Mouse (Mus musculus) retina, postnatal 7 days (tissue): ENCODE measurements around the gene Kazald1.

Source experiments
- DNase-seq: peaks from one replicate; pipeline ENCODE4 v3.0.0-alpha.2; 2012; ENCODE audit warnings: low read depth, low spot score

Kazald1 gene

DNA sequence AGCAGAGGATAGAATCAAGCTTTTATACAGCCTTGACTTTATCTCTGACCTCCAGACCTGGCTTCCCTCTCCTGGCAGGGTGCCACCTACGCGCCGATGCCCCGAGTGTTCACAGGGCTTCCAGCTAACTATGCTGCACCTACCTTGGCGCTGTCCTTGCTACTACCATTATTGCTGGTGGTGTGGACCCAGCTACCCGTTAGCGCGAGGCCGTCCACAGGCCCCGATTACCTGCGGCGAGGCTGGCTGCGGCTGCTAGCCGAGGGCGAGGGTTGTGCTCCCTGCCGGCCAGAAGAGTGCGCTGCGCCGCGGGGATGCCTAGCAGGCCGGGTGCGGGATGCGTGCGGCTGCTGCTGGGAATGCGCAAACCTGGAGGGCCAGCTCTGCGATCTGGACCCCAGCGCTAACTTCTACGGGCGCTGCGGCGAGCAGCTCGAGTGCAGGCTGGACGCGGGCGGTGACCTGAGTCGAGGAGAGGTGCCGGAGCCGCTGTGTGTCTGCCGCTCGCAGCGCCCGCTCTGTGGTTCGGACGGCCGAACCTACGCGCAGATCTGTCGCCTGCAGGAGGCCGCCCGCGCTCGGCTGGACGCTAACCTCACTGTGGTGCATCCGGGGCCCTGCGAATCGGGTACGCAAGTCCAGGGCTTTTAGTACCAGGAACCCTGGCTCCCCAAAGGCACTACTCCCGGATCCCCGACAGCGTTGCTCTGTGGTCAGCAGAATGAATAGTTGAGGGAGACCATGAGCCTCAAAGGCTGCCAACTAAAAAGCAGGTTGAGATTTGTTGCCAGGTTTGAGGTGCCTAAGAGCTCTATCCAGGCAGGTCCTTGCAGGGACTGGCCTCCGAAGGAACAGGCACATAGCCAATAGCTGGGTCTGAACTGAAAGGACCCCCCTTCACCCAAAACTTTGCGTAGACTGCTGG is 1.8 kb downstream of the Kazald1 start:
- no peak for DNase-seq

DNA sequence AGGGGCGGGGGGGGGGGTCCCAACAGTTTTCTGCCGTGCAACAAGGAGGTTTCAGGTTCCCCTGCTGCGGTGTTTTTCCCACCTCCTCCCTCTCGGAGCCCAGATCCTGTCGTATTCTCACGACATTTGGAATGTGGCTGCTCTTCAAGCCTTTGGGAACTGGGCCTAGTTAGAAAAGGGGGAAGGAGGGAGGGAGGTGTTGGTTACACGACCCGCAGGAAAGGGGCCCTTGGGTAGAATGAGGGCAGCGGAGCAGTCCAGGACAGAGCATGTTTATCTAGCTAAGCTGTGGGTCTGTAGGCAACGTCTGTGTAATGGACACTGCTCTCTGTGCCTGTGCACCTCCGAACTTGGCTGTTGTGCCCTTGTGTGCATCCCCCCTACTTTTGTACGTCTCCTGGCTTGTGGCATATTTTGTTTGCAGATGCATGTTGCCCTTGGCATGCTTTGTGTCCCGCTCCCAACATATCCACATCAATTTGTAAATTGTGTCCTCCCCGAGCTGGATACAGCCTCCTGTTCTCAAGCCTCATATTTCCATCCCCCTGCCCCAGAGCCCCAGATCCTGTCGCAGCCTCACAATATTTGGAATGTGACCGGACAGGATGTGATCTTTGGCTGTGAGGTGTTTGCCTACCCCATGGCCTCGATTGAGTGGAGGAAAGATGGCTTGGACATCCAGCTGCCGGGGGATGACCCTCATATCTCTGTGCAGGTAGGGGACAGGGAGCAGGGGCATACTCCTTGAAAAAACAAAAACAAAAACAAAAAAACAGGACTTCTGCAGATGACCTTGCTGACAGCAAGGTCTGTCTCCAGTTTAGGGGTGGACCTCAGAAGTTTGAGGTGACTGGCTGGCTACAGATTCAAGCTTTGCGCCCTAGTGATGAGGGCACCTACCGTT is 3.0 kb downstream of the Kazald1 start:
- no peak for DNase-seq

DNA sequence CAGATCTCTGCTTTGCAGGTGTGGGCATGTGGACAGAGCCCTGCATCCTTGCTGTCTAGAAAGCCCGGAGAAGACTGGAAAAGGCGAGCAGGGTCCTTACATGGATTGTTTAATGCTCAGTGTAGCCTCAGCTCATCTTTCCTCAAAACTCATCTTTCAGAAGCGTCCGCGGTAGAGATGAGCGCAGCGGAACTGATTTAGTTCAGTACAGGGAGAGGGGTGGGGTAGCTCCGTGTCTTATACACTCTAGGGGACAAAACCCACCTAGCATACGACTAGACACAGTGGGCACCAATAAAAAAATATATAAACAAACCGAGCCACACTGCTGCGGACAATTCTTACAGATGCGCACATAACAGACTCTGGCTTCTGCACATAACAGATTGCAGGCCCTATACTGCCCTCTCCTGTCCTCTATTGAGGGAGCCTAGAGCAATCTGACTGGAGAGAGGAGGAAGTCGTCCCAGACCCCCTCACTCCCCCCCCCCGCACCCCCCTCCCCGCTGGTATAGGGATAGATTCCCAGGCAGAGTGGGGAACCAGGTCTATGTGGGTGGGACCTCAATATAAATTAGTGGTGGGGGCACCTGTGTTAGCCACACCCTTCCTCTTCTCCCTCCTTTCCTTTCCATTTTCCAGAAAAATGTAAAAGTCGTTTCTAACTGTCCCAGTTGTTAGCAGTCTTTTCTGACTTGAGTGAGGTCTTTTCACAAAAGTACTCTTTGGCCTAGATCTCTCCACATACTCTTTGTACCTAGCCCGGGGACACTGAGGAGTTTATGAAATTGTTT is 4.1 kb downstream of the Kazald1 start:
- DNase-seq = no peak

DNA sequence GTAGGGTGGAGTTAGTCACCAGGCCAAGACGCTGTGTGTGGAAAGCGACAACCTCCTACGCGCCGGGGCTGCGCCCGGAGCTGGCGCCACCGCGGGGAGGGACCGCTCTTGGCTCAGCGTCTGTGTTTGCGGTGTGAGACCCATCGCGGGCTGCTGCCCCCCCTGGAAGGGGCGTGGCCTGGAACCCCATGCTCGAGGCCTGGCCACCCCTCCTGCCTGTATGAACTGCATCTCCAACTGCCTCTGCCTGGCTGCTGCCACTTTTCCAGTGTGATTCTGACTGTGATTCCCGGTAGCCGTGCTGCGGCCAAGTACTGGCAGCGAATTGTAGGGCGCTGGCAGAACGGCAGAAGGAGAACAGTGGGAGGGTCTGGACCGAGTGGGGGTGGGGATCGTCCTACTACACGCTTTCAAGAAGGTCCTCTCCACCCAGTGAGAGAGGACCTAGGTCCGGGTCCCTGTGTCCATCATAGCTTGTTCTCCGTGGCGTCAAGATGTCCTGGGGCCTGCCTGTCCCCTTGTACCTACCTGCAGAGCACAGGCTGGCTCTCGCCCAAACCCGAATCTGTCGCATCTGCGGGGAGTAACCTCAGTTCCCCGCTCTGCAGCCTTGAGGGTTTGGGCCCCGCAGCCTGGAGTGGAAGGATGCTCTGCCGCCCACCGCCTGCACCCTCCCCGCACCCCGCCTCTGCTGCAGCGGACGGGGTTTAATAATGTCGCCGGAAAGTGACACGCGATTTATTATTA is 4.9 kb downstream of the Kazald1 start:
- DNase-seq = no peak

DNA sequence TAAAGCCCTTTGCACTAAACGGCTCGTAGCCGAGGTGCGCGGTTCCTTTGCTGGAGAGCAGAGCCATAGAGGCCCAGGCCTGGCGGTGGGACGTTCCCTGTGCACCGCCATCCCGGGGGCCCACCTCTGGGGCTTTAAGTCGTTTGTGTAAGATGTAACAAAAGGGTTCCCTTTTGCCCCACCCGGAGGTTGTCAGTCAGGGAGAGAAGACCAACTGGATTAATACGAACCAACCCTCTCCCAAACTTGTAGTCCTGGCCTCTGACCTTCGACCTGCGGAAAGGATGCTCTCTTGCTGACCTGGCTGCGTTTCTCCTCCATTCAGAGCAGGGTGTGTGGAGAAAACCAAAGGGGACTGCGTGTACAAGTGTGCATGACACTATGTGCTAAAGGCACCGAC is 5.7 kb downstream of the Kazald1 start:
- no peak for DNase-seq

DNA sequence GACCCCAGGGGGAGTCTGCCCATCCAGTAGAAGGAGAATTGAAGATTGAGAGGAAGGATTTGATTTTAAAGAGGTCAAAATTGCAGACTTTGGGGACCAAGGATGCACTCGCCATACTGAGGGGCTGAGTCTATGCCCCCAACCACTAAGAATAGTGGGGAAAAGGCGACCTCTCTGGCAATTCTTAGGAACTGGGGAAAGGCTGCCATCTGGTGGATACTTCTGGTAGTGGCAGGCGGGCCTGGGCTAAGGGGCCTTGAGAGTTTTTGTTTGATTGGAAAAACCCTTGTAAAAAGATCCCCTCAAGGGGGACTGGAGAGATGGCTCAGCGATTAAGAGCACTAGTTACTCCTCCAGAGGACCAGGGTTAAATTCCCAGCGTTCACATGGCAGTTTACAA is 6.2 kb downstream of the Kazald1 start:
- no peak for DNase-seq

DNA sequence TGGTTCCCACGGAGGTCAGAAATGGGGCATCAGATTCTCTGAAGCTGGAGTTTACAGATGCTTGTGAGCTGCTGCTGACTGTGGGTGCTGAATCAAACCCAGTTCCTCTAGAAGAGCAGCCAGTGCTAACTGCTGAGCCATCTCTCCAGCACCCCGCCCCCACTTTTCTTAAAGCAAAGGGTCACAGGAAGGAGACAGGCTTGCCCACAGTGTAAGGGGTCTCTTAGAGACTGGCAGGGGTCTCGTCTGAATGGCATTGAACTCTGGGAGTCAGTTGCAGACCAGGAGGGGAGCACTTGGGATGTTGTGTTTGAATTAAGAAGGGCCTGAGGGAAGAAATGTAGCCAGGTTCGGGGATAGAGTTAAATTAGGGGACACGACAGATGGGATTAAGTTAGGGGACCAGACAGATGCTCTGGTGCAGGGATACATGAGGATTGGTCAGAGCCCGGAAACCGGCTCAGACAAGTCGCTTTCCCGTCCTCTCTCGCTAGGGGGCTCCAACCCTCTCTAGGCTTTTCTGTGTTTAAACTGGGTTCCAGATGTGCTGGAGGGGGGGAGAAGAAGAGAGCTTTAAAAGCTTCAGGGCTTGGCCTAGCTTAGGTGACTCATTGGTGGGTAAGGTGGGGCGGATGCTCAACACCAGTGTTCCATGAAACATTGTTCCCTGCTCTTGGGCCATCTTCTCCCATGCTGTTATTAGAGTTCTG is 7.0 kb downstream of the Kazald1 start:
- DNase-seq = no peak

DNA sequence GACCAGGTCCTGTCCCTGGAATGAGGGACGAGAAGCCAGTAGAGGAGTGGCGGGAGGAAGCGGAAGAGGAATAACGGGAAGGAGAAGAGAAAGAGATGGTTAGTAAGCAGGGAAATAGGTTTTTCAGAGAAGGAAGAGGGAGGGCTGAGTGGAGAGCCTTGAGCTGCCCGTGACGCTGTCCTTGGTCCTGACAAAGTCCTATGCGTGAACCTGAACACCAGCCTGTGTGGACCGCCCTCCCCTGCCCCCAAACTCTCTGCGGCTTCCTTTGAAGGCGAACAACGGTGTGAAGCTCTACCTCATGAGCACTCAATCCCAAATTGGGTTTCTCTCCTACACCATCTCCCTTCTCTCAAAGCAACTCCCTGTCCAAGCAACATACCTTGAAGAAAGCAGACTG is 22.8 kb downstream of the Kazald1 start:
- DNase-seq = no peak

DNA sequence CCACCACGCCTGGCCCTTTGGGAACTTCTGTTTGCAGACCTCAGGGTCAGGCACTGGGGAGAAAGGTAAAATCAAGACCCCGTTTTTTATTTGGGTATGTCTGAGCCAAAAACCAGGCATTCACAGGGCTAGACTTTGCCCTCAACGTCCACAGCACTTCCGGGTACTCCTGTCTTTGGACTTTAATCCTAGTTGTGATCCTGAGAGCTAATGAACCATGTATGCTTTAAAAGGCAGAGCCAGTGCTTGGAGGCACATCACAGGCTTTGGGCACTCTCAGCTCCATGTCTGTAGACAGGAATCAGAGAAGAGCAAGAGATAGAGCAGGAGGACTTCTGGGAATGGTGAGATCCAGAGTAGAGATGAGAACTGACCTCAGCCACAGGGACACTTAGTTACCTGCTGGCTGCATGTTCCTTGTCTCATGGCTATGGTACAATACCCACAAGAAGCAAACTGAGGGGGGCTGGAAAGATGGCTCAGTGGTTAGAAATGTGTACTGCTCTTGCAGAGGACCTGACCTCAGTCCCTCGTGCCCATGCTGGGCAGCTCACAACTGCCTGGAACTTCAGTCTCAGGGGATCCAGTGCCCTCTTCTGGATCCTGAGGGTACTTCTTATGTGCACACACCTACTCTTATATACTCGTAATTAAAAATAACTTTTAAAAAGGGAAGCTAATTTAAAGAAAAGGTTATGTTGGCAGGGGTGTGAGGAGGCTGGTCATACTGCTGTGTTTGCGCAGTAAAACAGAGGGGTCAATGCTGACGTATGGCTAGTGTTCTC is 25.6 kb downstream of the Kazald1 start:
- DNase-seq = no peak

DNA sequence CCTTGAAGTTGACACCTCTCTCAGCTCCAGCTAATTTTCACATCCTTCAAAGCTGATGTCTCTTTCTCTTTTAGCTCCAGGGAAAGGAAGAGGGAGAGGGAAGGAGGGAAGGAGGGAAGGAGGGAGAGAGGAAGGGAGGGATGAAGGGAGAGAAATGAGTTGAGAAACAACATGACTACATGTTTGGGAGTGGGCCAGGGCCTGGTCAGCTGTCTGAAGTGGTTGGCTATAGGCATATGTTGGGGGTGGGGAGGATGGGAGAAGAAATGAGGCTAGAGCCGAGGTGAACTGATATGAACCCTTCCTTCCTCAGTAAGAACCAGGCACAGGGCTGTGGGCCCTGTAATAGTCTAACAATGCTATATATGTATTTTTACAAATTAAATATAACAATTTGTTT is 30.6 kb downstream of the Kazald1 start:
- DNase-seq = no peak

DNA sequence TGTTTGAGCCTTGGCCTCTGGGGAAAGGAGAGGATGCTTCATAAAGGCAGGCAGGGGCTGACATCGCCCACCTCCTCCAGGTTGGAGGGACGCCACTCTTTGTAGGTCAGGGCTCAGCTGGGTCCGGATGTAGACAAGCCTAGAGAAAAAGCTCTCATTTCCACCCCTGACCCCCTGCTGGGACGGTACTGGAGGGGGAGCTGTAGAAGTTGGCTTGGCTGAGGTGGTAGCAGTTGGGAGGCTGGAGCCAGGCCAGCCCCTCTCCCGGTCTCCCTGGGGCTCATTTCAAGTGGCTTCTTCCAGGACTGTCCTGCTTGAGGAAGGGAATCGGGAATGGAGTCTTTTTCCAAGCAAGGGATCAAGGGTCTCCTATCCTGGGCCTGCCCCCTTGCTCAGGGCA is 31.6 kb downstream of the Kazald1 start:
- no peak for DNase-seq

DNA sequence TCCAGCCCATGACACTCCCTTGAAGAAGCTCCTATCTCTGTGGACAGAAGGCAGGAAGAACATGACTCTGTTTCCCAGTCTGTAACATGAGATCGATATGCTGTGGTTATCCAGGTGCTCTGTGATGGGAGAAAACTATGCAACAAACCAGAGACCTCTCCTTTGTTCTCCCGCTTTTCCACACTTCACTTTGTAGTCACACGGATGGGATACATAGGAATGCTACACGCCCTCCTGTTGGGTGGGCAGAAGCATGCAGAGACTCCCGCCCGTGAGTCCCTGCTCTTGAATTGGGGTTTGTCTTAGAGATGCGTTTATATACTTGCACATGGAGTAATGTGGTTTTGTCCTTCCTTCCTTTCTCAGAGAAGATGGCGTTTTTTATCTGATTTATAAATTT is 35.6 kb downstream of the Kazald1 start:
- no peak for DNase-seq

DNA sequence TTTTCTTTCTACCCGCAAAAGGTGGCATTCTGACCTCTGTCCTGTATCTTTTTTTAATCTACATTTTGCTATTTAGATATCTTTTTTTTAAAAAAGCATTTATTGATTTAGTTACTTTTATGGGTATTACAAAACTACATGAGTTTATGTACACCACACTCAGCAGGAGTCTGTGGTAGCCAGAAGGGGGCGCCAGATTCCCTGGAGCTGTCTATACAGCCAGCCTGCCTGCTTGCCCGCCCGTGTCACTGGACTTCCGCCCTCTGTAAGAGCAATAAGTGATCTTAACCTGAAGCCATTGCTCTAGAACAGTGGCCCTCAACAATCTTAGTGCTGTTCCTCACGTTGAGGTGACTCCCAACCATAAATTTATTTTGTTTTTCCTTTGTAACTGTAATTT is 37.4 kb downstream of the Kazald1 start:
- DNase-seq = no peak

DNA sequence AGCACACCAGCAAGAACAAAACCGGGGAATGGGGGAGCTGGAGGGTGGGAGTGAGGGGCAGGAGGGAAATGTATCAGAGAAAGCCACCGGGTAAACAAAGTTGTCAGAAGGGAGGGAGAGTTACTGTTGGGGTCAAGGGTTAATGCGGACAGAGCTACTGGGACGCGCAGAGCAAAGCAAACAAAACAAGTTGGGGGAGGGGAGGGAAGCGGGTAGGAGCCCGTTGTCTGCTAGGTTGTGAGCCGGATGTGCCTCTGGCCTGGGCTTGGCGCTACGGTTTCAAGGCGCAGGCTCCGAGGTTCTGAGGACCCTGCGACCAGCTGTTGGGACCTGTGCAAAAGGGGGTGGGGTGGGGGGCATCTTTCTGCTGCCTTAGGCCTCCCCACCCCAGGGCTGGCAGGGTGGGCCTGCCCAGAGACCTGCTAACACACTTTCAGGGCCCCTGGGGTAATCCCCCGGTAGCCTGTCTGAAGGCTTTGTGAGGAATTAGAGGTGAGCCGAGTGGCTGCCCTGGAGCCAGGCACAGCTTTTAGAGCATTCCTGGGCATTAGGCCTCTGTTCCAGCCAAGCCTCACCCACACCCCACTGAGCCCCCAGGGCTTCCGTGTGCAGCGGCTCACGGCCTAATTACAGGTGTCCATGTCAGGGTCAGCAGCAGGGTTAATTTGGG is 38.9 kb downstream of the Kazald1 start:
- peak; percentile 46 for DNase-seq

DNA sequence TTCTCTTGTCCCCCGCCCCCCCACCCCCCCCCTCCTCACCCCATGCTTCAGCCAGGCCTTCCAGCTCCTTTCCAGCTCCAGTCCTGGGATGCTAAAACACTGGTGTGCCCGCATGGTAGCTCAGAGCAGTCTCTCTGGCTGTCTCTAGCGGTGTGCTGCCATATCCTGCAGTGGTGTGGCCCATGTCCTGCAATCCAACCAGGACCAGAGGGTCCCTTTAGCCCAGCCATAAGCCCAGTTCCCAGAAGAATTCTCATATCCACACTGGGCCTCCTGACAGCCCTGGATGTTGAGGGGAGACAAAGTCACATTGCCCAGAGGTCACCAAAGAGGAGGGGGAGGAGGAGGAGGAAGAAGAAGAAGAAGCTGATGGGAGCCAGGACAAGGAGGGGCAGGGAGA is 39.7 kb downstream of the Kazald1 start:
- DNase-seq = no peak

DNA sequence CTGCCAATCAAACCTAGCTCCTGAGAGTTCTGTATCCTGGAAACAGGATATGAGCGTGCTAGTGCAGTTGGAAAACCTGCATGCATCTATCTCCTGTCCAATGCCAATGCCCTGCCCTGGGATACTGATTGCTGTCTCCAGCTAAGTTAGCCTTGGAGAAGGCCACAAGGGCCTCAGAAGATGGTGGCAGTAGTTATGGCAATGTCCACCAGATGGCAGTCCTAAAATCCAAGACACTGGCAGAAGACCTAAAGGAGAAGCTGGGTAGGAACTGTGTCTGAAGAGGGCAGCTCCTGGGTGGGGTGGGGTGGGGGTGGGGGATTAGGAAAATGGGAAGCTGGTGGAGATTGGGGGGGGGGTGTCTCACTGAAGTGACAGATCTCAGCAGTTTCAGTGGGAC is 41.8 kb downstream of the Kazald1 start:
- peak; percentile 46 for DNase-seq
